Mouse (Mus musculus) E14TG2a.4 (cell line): ENCODE results near the gene Cdk17.

Source experiments
- H3K27me3 ChIP-seq: 2 replicates; pipeline ENCODE4 v1.6.1; 2014; ENCODE audit warnings: low read length, control low read depth; ENCODE audit not compliant: insufficient read depth
- H3K36me3 ChIP-seq: 2 replicates; pipeline ENCODE4 v1.6.1; 2014; ENCODE audit warnings: low read length, control low read depth; ENCODE audit not compliant: insufficient read depth
- H3K4me1 ChIP-seq: replicated peaks from 2 replicates; pipeline ENCODE4 v1.6.1; 2014; ENCODE audit warnings: low read depth, low read length, control low read depth
- H3K4me3 ChIP-seq: replicated peaks from 2 replicates; pipeline ENCODE4 v1.5.1; 2014; ENCODE audit warnings: mild to moderate bottlenecking, low read length
- H3K9me3 ChIP-seq: 2 replicates; pipeline ENCODE4 v1.6.1; 2014; ENCODE audit warnings: low read length, control low read depth
- CTCF ChIP-seq: conservative IDR thresholded peaks from 2 replicates; pipeline ENCODE4 v1.5.1; 2014; ENCODE audit warnings: low read length
- NANOG ChIP-seq: IDR thresholded peaks from 2 replicates; pipeline ENCODE4 v1.6.1; 2014; ENCODE audit warnings: borderline replicate concordance, low read length, mixed read lengths
- POU5F1 ChIP-seq: IDR thresholded peaks from 2 replicates; pipeline ENCODE4 v1.6.1; 2014; ENCODE audit warnings: low read length, borderline replicate concordance

Gene Cdk17

DNA sequence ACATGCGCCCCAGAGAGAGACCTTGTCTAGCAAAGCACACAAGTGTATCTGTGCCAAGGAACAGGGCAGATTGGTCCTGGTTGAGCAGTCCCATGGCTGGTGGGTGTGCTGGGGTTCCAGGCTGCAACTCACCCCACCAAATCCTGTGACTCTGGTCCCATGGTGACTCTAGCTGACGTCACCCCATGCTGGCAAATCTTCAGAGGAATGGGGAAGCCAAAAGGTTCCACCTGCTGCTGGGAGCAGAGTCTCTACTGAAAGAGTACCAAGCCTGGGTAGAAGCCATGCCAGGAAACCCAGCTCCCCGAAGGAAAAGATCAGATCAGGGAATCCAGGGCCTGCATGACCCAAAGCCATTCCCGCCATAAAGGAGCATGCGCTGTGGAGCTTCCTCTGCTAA, 106.8 kb downstream of the Cdk17 start:
- no peaks in the 10 kb centered on the region for H3K27me3 ChIP-seq
- peaks cover 4% of the 10 kb centered on the region; the same call in 1 of the 2 replicates for H3K36me3 ChIP-seq
- TF ChIP-seq POU5F1 (no peak), NANOG (no peak), CTCF (no peak)
- no peak overlapping the region for H3K4me3 ChIP-seq
- peaks cover 36% of the 10 kb centered on the region for H3K4me1 ChIP-seq
- H3K9me3 ChIP-seq, result no peaks in the 10 kb centered on the region

DNA sequence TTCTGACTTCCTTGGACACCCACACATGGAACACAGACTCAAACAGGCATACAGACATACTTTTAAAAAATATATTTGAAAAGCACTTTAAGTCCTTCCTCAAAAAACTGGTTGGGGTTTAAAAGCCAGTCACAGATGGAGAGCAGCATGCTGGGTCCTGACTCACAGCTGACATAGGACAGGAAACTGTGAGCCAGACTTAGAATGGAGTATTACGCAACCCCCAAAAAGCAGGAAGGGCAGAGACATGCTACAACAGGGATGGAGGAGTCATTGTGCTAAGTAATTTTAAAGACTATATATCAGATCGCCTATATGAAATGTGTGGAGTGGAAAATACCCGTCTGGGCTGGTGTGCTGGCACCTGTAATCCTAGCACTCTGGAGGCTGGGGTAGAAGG, 107.7 kb downstream of the Cdk17 start:
- no peaks in the 10 kb centered on the region for H3K27me3 ChIP-seq
- no peak for TF ChIP-seq NANOG
- TF ChIP-seq CTCF, result no peak
- no peak for TF ChIP-seq POU5F1
- peaks cover 4% of the 10 kb centered on the region; the same call in 1 of the 2 replicates for H3K36me3 ChIP-seq
- H3K4me1 ChIP-seq, result peaks cover 39% of the 10 kb centered on the region
- H3K9me3 ChIP-seq, result no peaks in the 10 kb centered on the region
- H3K4me3 ChIP-seq, result no peak overlapping the region

DNA sequence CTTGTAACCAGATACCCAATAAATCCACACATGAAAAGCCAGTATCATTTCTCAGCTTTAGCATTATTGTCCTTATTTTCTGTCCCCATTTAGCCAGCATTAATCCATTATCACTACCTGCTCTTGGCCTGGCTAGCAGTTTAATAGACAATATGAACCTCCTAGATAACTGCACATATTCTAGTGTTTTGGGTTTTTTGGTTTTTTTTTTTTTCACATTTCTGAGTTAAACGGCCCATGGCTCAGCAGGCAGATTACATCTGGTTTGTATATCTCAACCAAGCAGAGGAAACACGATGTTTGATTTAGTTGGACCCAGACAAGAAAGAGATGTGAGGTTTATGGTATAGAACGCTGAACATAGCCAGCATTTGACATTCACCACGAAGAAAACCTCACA, 109.1 kb downstream of the Cdk17 start:
- no peaks in the 10 kb centered on the region for H3K27me3 ChIP-seq
- H3K4me1 ChIP-seq, result peaks cover 45% of the 10 kb centered on the region
- no peak overlapping the region for H3K4me3 ChIP-seq
- TF ChIP-seq POU5F1, result no peak
- no peak for TF ChIP-seq NANOG
- no peak for TF ChIP-seq CTCF
- H3K36me3 ChIP-seq, result peaks cover 4% of the 10 kb centered on the region; the same call in 1 of the 2 replicates
- no peaks in the 10 kb centered on the region for H3K9me3 ChIP-seq

DNA sequence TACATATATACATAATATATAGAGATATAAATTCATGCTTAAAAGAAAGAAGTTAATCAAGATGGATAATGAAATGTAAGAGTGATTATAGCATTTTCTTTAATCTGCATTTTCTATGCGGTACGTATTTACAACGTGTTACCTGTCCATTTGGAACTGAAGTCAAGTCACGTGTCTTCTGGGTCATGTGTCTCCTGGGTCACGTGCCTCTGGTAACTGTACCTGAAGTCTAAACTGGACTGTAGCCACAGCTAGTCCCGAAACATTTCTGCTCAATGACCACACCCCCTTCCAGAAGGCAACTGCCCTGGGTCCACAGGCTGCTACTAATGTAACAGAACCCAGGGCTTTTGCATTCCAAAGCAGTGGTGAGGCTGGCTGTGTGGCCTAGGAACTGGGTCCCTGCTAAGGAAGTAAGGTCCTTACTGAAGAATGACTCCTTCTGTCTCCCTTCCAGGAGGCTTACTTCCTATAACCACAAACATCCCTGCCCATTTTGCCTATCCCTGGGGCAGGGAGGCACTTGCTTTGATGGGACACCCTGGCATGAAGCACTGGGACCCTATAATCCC, 110.3 kb downstream of the Cdk17 start:
- H3K27me3 ChIP-seq, result no peaks in the 10 kb centered on the region
- H3K4me1 ChIP-seq, result peaks cover 46% of the 10 kb centered on the region
- no peak for TF ChIP-seq NANOG
- TF ChIP-seq POU5F1, result no peak
- TF ChIP-seq CTCF, result no peak
- no peak overlapping the region for H3K4me3 ChIP-seq
- no peaks in the 10 kb centered on the region for H3K9me3 ChIP-seq
- H3K36me3 ChIP-seq, result no peaks in the 10 kb centered on the region

DNA sequence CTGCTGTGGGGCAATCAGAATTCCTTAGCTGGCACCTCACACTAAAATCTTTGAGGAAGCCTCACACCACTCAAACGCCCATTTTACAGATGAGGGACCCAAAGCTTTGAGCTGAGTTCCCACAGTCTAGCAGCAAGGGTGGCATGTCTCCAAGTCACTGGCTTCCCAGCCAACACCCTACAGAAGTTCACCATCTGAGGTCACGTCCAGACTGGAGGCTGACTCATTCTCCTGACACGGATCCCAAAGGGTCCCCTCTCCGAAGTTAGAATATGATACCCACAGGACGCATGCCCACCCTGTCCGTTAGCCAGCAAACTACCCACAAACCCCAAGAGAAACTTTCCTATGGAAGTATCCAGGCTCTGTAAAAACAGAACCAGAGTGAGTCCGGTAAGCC, 111.2 kb downstream of the Cdk17 start:
- H3K4me1 ChIP-seq, result peaks cover 52% of the 10 kb centered on the region
- no peak for TF ChIP-seq POU5F1
- TF ChIP-seq NANOG, result no peak
- no peak for TF ChIP-seq CTCF

DNA sequence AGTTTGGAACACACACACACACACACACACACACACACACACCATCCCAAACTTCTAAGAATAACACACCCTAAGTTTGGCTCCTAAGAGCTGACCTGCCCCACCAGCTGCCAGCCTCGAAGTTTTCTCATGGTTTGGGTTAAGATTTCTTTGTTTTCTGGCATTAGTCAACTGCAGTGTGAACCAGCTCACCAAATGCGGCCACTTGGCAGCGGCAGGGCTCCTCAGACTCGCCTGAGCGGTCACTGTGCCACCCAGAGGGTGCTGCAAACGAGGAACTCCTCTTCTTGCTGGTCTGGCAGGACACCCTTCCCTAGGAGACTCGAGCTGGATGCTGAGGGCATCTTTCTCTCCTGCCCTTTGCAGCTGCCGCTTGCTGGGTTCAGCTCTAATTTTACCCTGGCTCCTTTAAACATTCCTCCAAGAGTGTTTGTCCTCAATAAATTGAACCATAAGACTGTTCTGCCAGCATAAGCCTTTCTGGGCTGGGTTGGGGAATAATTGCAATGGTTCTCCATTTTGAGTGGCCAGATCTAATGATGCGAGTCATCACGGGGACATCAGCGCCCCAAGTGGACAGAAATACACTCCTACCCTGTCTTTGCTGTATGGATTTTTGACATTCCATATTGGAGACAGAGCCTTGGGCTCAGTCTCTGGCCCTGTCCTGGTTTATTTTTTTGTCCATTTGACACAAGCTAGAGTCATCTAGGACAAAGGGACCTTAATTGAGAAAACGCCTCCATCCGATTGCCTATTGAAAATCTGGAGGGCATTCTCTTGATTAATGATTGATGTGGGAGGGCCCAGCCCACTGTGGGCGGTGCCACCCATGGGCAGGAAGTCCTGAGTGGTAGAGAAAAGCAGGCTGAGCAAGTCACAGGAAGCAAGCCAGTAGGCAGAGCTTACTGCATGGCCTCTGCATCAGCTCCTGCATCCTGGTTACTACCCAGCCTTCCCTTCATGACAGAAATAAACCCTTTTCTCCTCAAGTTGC, 112.6 kb downstream of the Cdk17 start:
- no peaks in the 10 kb centered on the region for H3K9me3 ChIP-seq
- peaks cover 66% of the 10 kb centered on the region for H3K4me1 ChIP-seq
- peak overlapping the region; percentile 58 for H3K4me3 ChIP-seq
- H3K36me3 ChIP-seq, result no peaks in the 10 kb centered on the region
- no peaks in the 10 kb centered on the region for H3K27me3 ChIP-seq
- TF ChIP-seq POU5F1, result no peak
- TF ChIP-seq CTCF, result peak; percentile 40
- TF ChIP-seq NANOG, result no peak

More for the DNA sequence above, 111.2 kb downstream of the Cdk17 start:
- Histone ChIP-seq H3K36me3 (no peaks in the 10 kb centered on the region), H3K4me3 (no peak overlapping the region), H3K27me3 (no peaks in the 10 kb centered on the region), H3K9me3 (no peaks in the 10 kb centered on the region)

DNA sequence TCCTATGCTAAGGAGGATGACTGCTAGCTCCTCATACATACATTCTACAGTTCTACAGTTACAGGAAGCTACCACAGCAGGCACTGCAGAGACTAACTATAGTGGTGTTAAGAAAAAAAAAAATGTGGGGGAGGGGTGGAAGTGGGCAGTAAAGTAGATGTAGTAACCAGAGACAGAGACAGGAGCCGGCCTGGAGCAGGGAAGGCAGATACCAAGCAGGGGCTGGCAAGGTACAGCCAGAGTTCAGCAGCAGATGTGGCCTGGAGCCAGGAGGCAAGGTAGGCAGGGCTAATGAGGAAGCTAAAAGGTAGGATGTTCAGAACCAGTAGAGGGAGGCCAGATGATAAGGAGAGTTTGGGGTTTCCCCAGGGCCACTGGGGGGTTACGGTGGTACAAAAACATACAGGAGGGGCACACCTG, 113.6 kb downstream of the Cdk17 start:
- H3K9me3 ChIP-seq, result no peaks in the 10 kb centered on the region
- peaks cover 69% of the 10 kb centered on the region for H3K4me1 ChIP-seq
- no peaks in the 10 kb centered on the region for H3K36me3 ChIP-seq
- TF ChIP-seq POU5F1 (no peak), CTCF (no peak), NANOG (no peak)
- no peaks in the 10 kb centered on the region for H3K27me3 ChIP-seq
- no peak overlapping the region for H3K4me3 ChIP-seq
